Mouse (Mus musculus): Measurements from ENCODE around the gene Hils1. TPM values are rescaled to one million over a fixed set of nuclear protein-coding genes. Genes with fewer than 3 reads are reported as not detected.
A peak's percentile ranks its signal among the peaks of the same experiment; 100 is the strongest.

Gene Hils1
- polyA plus RNA-seq, 1 experiment from 2014 or later, result not detected

DNA sequence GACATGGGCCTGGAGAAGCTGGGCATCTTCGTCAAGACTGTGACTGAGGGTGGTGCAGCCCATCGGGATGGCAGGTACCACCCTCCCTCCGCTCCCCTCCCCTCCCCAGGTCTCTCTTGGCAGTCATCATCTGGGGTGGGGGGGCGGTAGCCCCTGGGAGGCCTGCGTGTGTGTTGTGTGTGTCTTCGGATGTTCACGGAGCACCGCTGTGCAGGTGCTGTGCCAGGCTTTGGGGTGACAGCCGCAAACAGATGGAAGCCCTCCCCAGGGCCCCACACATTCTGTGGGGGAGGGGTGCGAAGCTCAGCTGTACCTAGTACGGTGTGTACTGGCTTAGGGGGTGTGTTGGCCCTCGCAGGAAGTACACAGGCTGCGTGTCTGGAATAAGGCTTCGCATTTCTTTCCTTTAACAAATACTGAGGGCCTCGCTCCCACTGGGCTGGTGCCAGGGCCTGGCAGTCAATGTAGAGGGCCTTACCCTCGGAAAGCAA is 30.7 kb downstream of the Hils1 start:
- 0 out of 2 replicates have a peak, but pooled peaks have one; percentile 11 for ATAC-seq (ENCODE audit: low FRiP score)
- Histone ChIP-seq H3K4me1 (peaks cover 65% of the 10 kb centered on the region), H3K36me3 (peaks cover 60% of the 10 kb centered on the region), H3K9me3 (replicated peaks) (no peaks in the 10 kb centered on the region), H3K4me2 (peak overlapping the region; percentile 3; the same call in 1 of the 2 replicates), H3K27ac (replicated peaks) (peak overlapping the region; percentile 46), H3K9ac (replicated peaks) (no peak overlapping the region), H3K27me3 (replicated peaks) (no peaks in the 10 kb centered on the region), H3K4me3 (replicated peaks) (no peak overlapping the region)
- 55% methylated on average over 16 of the region's 16 CpGs for WGBS

DNA sequence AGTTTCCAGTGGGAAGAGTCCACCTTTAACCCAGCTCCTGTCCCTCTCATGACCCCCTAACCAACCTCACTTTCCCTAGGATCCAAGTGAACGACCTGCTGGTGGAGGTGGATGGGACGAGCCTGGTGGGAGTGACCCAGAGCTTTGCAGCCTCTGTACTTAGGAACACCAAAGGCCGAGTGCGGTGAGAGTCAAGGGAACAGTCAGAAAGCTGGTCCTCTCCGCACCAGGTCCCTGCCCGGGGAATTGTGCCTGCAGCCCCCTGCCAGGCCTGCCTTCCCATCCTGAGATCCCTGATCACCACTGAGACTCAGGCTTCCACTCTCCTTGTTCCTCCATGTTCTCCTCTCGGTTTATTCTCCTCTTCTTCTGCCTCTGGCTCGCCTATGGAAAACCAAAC is 32.7 kb downstream of the Hils1 start:
- Histone ChIP-seq H3K36me3 (peaks cover 78% of the 10 kb centered on the region), H3K9ac (replicated peaks) (peak overlapping the region; percentile 17; the same call in 1 of the 2 replicates), H3K4me1 (peaks cover 45% of the 10 kb centered on the region)

DNA sequence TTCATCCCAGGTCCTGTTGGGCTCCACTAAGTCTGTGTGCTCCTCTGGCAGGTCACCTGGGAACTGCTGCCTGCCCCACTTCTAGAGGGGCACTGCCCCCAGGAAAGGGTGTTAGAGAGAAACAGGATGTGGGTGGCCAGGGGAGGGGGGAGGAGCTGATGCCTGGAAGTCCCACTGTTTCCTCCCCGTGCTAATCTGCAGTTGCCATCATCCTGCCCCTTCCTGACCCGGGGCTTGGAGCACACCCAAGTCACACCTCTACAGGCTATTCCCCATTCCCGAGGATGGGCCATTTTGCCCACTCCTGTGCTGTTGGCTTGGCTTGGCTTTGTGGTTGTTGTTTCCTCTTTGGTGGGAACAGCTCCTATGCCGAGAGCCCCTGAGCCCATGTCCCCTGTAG is 33.2 kb downstream of the Hils1 start:
- Histone ChIP-seq H3K36me3 (peaks cover 82% of the 10 kb centered on the region), H3K9me3 (replicated peaks) (no peaks in the 10 kb centered on the region), H3K4me1 (peaks cover 41% of the 10 kb centered on the region), H3K9ac (replicated peaks) (peak overlapping the region; percentile 17; the same call in 1 of the 2 replicates), H3K27me3 (replicated peaks) (no peaks in the 10 kb centered on the region), H3K4me3 (replicated peaks) (no peak overlapping the region), H3K4me2 (peak overlapping the region; percentile 9; the same call in 1 of the 2 replicates), H3K27ac (replicated peaks) (peak overlapping the region; percentile 61)
- 31% methylated on average over 4 of the region's 4 CpGs for WGBS
- ATAC-seq (ENCODE audit: low FRiP score), result no peak

More for the DNA sequence above, 32.7 kb downstream of the Hils1 start:
- no peak overlapping the region for H3K27ac ChIP-seq (replicated peaks)
- WGBS, result 78% methylated on average over 8 of the region's 8 CpGs
- H3K9me3 ChIP-seq (replicated peaks), result no peaks in the 10 kb centered on the region
- no peak overlapping the region for H3K4me3 ChIP-seq (replicated peaks)
- no peaks in the 10 kb centered on the region for H3K27me3 ChIP-seq (replicated peaks)
- no peak overlapping the region for H3K4me2 ChIP-seq
- ATAC-seq (ENCODE audit: low FRiP score), result no peak

DNA sequence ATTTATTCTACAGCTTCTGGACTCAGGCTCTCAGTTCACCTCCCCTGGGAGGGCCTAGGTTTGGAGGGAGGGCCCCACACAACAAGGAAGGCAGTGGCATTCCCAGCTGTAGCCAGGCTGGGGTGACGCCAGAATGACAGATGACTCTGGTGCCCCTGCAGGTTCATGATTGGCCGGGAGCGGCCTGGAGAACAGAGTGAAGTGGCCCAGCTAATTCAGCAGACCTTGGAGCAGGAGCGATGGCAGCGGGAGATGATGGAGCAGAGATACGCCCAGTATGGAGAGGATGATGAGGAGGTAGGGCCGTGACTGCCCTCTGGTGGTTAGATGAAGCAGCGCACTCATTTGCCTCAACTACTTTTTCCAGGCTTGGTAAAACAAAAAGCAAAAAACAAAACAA is 33.7 kb downstream of the Hils1 start:
- peaks cover 86% of the 10 kb centered on the region for H3K36me3 ChIP-seq
- no peaks in the 10 kb centered on the region for H3K9me3 ChIP-seq (replicated peaks)
- H3K4me2 ChIP-seq, result peak overlapping the region; percentile 9; the same call in 1 of the 2 replicates
- no peak overlapping the region for H3K4me3 ChIP-seq (replicated peaks)
- ATAC-seq (ENCODE audit: low FRiP score), result no peak
- H3K27ac ChIP-seq (replicated peaks), result peak overlapping the region; percentile 61
- peaks cover 40% of the 10 kb centered on the region for H3K4me1 ChIP-seq
- no peaks in the 10 kb centered on the region for H3K27me3 ChIP-seq (replicated peaks)
- no peak overlapping the region for H3K9ac ChIP-seq (replicated peaks)
- WGBS, result 2% methylated on average over 8 of the region's 8 CpGs

DNA sequence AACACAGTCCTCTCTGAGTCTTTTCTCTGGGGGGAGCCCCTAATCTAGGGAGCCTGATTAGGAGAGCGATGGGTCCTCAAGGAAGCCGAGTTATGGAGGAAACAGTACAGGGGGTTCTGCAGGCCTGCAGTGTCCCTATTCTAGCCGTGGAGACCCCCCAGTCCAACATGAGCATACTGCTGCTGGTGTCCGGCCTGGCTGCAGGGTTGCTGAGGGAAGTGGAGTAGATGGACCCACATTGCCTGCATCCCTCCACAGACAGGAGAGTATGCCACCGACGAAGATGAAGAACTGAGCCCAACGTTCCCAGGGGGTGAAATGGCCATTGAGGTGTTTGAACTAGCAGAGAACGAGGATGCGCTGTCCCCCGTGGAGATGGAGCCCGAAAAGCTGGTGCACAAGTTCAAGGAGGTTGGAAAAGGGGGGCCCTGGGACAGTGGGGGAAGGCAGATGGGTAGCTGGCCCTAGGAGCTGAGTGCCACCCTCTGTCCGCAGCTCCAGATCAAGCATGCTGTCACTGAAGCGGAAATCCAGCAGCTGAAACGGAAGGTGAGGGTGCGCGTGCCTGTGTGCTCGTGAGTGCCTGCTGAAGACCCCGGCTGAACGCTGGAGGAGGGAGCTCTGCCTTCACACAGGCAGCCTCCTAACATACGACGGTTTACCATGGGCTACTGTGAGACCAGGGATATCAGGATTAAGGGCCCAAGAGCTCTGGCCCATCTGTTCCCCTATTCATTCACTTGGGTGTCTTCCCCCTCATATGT is 34.4 kb downstream of the Hils1 start:
- H3K27me3 ChIP-seq (replicated peaks), result no peaks in the 10 kb centered on the region
- H3K27ac ChIP-seq (replicated peaks), result no peak overlapping the region
- H3K36me3 ChIP-seq, result peaks cover 80% of the 10 kb centered on the region
- no peaks in the 10 kb centered on the region for H3K9me3 ChIP-seq (replicated peaks)
- H3K4me1 ChIP-seq, result peaks cover 40% of the 10 kb centered on the region
- no peak for ATAC-seq (ENCODE audit: low FRiP score)
- no peak overlapping the region for H3K4me2 ChIP-seq
- H3K9ac ChIP-seq (replicated peaks), result no peak overlapping the region
- whole genome bisulfite sequencing, result 84% methylated on average over 21 of the region's 21 CpGs
- no peak overlapping the region for H3K4me3 ChIP-seq (replicated peaks)

DNA sequence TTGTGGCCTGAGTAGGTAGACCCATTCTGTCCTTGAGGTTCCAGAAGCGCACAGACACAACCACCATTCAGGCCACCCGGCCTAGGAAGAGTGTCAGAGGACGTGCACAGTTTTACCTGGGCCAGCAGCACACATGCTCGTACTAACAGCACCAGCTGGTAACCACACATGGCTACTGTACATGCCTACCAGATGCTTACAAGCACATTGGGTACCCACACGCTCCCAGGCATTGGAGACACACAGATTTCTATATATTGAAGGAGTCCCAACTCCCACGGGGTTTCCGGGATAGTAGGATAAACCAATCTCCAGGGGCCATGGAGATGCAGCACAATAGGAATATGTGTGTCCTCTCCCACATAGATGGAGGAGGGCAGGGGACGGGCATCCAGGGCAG is 35.3 kb downstream of the Hils1 start:
- no peak overlapping the region for H3K4me3 ChIP-seq (replicated peaks)
- H3K27me3 ChIP-seq (replicated peaks), result no peaks in the 10 kb centered on the region
- H3K4me1 ChIP-seq, result peaks cover 41% of the 10 kb centered on the region
- H3K36me3 ChIP-seq, result peaks cover 71% of the 10 kb centered on the region
- ATAC-seq (ENCODE audit: low FRiP score), result no peak
- H3K9me3 ChIP-seq (replicated peaks), result no peaks in the 10 kb centered on the region
- 94% methylated on average over 8 of the region's 8 CpGs for WGBS
- H3K4me2 ChIP-seq, result no peak overlapping the region
- no peak overlapping the region for H3K9ac ChIP-seq (replicated peaks)
- H3K27ac ChIP-seq (replicated peaks), result no peak overlapping the region

DNA sequence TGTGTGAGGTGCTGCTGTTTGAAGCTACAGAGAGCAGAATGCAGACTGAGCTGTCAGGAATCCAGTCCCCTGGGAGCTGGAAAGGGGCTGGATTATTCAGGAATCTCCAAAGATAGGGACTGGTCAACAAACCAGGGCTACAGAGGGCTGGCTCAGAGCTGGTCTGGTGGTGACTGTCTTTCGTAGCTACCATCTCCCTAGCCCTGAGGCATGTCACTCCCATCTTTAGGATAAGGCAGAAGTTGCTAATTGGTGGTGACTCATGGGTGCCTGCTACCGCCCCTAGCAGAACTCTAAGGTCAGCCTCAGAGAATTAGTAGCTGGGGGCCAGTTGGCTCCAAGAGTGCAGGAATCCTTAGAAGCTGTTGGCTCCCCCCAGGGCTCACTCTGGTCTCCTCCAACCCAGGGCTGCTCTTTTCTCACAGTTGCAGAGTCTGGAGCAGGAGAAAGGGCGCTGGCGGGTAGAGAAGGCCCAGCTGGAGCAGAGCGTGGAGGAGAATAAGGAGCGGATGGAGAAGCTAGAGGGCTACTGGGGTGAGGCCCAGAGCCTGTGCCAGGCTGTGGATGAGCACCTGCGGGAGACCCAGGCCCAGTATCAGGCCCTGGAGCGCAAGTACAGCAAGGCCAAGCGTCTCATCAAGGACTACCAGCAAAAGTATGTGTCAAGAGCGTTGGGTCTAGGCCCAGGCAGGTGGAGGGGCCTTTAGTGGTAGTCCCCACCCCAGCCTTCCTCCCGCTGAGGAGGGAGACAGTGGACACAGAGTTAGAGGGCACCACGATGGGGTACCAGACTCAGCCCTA is 36.9 kb downstream of the Hils1 start:
- 90% methylated on average over 12 of the region's 12 CpGs for WGBS

DNA sequence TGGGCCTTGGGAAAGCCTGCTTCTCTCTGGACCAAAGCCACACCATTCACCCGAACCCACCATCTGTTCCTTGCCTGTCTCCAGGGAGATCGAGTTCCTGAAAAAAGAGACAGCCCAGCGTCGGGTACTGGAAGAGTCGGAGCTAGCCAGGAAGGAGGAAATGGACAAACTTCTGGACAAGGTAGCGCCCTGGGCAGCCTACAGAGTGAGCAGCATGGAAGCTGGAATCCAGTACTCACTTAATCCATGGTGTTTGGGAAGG is 37.5 kb downstream of the Hils1 start:
- H3K27ac ChIP-seq (replicated peaks), result no peak overlapping the region
- H3K9ac ChIP-seq (replicated peaks), result no peak overlapping the region
- no peaks in the 10 kb centered on the region for H3K27me3 ChIP-seq (replicated peaks)
- no peak overlapping the region for H3K4me3 ChIP-seq (replicated peaks)
- H3K4me1 ChIP-seq, result peaks cover 49% of the 10 kb centered on the region
- peaks cover 51% of the 10 kb centered on the region for H3K36me3 ChIP-seq
- H3K9me3 ChIP-seq (replicated peaks), result no peaks in the 10 kb centered on the region
- 66% methylated on average over 6 of the region's 6 CpGs for WGBS
- no peak for ATAC-seq (ENCODE audit: low FRiP score)
- H3K4me2 ChIP-seq, result no peak overlapping the region

More for the DNA sequence above, 36.9 kb downstream of the Hils1 start:
- no peak overlapping the region for H3K4me2 ChIP-seq
- H3K4me3 ChIP-seq (replicated peaks), result no peak overlapping the region
- no peak for ATAC-seq (ENCODE audit: low FRiP score)
- H3K9ac ChIP-seq (replicated peaks), result no peak overlapping the region
- no peak overlapping the region for H3K27ac ChIP-seq (replicated peaks)
- H3K9me3 ChIP-seq (replicated peaks), result no peaks in the 10 kb centered on the region
- H3K27me3 ChIP-seq (replicated peaks), result no peaks in the 10 kb centered on the region
- H3K4me1 ChIP-seq, result peaks cover 47% of the 10 kb centered on the region
- peaks cover 55% of the 10 kb centered on the region for H3K36me3 ChIP-seq

DNA sequence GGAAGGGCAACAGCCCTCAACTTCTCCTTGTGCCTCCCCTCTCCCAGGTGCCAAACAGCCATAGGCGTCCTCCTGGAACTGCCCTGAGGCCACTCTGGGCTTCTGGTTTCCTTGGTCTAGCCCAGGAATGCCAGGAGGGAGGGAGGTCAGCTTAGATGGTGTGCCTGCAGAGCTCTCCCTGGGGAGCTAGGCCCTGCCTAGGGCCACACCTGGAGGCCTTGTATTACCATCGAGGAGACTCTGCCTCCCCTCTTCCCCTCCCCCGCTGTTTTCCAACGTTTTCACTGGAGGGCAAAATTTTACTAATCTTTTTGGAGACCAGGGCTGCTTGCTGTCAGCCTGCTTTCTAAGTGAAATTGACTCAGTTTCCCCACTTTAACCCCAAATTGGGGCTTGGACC is 38.6 kb downstream of the Hils1 start:
- WGBS, result 43% methylated on average over 4 of the region's 4 CpGs
- Histone ChIP-seq H3K36me3 (peaks cover 45% of the 10 kb centered on the region), H3K9ac (replicated peaks) (peak overlapping the region; percentile 51; the same call in 1 of the 2 replicates), H3K9me3 (replicated peaks) (no peaks in the 10 kb centered on the region), H3K27me3 (replicated peaks) (no peaks in the 10 kb centered on the region), H3K4me1 (peaks cover 42% of the 10 kb centered on the region), H3K4me2 (peak overlapping the region; percentile 80), H3K4me3 (replicated peaks) (peak overlapping the region; percentile 42), H3K27ac (replicated peaks) (peak overlapping the region; percentile 85)
- ATAC-seq (ENCODE audit: low FRiP score), result no peak

DNA sequence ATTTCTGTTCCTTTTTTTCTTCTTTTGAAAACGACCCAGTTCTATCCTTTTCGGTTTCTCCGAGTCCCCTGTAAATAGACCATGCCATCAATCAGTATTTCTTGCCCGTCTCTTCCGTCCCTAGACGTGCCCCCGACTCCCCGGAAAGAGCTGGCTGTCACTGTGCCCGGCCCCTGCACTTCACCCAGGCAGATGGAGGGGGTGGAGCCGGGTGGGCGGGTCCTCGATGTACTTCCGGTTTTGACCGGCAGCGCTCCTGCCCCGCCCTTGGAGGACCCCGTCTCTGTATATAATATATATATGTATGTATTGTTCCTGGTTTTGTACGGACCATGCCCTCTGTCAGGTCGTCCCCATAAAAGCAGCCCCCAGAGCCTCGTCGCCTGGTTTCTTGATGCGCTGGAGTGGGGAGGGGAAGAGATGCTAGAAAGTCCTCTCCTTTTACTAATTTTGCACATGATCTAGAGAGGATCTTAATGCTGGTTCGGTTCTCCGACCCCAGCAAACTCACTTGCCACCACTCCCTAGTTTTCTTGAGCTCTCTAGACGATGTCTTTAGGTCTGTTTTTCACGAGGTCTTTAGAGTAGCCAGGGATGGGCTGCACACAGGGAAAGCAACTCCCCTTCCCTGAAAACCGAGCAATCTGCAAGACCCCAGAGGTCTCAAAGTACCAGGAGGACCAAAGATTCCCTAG is 39.3 kb downstream of the Hils1 start:
- Histone ChIP-seq H3K9ac (replicated peaks) (peak overlapping the region; percentile 51), H3K36me3 (peaks cover 40% of the 10 kb centered on the region), H3K27ac (replicated peaks) (peak overlapping the region; percentile 85), H3K9me3 (replicated peaks) (no peaks in the 10 kb centered on the region), H3K4me1 (peaks cover 45% of the 10 kb centered on the region), H3K4me2 (peak overlapping the region; percentile 80), H3K27me3 (replicated peaks) (no peaks in the 10 kb centered on the region), H3K4me3 (replicated peaks) (peak overlapping the region; percentile 42)
- WGBS, result under 1% methylated on average over 27 of the region's 27 CpGs
- peak; percentile 64 for ATAC-seq (ENCODE audit: low FRiP score)

DNA sequence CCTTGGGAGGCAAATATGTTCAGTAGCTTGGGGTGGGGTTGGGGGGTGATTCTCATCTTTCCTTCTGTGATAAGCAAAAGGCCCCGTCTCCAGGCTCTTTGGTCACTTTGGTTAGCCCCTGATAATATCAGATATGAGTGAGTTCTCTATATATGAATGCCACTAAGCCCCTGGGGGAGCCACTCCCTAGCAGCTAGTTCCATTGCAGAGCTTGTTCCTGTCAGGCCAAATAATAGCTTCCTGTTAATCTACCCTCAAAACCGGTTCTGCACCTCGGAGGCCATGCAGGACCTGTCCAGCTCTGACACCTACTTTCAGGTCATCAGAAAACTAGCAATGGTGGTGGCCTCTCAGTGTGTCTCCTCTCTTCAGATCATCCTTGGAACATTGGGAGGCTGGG is 40.0 kb downstream of the Hils1 start:
- ATAC-seq (ENCODE audit: low FRiP score), result no peak
- peaks cover 33% of the 10 kb centered on the region for H3K36me3 ChIP-seq
- H3K9me3 ChIP-seq (replicated peaks), result no peaks in the 10 kb centered on the region
- no peak overlapping the region for H3K4me3 ChIP-seq (replicated peaks)
- peaks cover 53% of the 10 kb centered on the region for H3K4me1 ChIP-seq
- WGBS, result 79% methylated on average over 3 of the region's 3 CpGs
- no peak overlapping the region for H3K9ac ChIP-seq (replicated peaks)
- H3K4me2 ChIP-seq, result peak overlapping the region; percentile 80
- H3K27ac ChIP-seq (replicated peaks), result peak overlapping the region; percentile 85
- no peaks in the 10 kb centered on the region for H3K27me3 ChIP-seq (replicated peaks)

All from neural tube, embryonic 15.5 days (tissue).